Mouse (Mus musculus) left cerebral cortex, adult 9 months (tissue): ENCODE data around the gene Rc3h1.
"Not testable (repeated sequence)": the region's sequence is repeated elsewhere in the genome, so short reads cannot be mapped to it uniquely, and the experiment has no call there.

ENCODE experiments used
- DNase-seq, 2 experiments: peaks; one replicate each; pipeline ENCODE4 v3.0.0; 2022; ENCODE audit warnings: low spot score in 2 of 2

The Rc3h1 gene

GRCm38 (mm10) chr1:160906057-160906557 lies at the start of gene Rc3h1:
Gene Rc3h1, plus strand, starts transcription at chr1:160906418.
- peak; percentile 86 to 97 for DNase-seq

- DNase-seq: no peak
Observed at GRCm38 (mm10) chr1:160858132-160858531, 48.1 kb upstream of the Rc3h1 start.

GRCm38 (mm10) chr1:160859874-160860273 lies 46.3 kb upstream of the Rc3h1 start:
- DNase-seq: not testable (repeated sequence)

GRCm38 (mm10) chr1:160861142-160861541 lies 45.1 kb upstream of the Rc3h1 start:
- DNase-seq: no peak

GRCm38 (mm10) chr1:160861632-160862031 lies 44.6 kb upstream of the Rc3h1 start:
- DNase-seq: no peak

GRCm38 (mm10) chr1:160863027-160863426 lies 43.2 kb upstream of the Rc3h1 start:
- peak in 1 of 2 experiments; percentile 42 for DNase-seq

- no peak for DNase-seq
Observed at GRCm38 (mm10) chr1:160874757-160875156, 31.5 kb upstream of the Rc3h1 start.

- DNase-seq: no peak
Observed at GRCm38 (mm10) chr1:160876968-160877367, 29.2 kb upstream of the Rc3h1 start.

- DNase-seq: no peak
Observed at GRCm38 (mm10) chr1:160878485-160878884, 27.7 kb upstream of the Rc3h1 start.

- DNase-seq: not testable (repeated sequence)
Observed at GRCm38 (mm10) chr1:160881378-160881777, 24.8 kb upstream of the Rc3h1 start.

- DNase-seq: no peak
Observed at GRCm38 (mm10) chr1:160881968-160882367, 24.2 kb upstream of the Rc3h1 start.

- DNase-seq: no peak
Observed at GRCm38 (mm10) chr1:160884273-160884672, 21.9 kb upstream of the Rc3h1 start.

- no peak for DNase-seq
Observed at GRCm38 (mm10) chr1:160884993-160885392, 21.2 kb upstream of the Rc3h1 start.

GRCm38 (mm10) chr1:160899701-160900100 lies 6.5 kb upstream of the Rc3h1 start:
- no peak for DNase-seq

- no peak for DNase-seq
Observed at GRCm38 (mm10) chr1:160904047-160904446, 2.2 kb upstream of the Rc3h1 start.

GRCm38 (mm10) chr1:160906558-160907481 lies 602 bp downstream of the Rc3h1 start:
- DNase-seq: peak in 1 of 2 experiments; percentile 26

- DNase-seq: no peak
Observed at GRCm38 (mm10) chr1:160910176-160910575, 4.0 kb downstream of the Rc3h1 start.

- no peak for DNase-seq
Observed at GRCm38 (mm10) chr1:160910812-160911211, 4.6 kb downstream of the Rc3h1 start.

- no peak for DNase-seq
Observed at GRCm38 (mm10) chr1:160919383-160919782, 13.2 kb downstream of the Rc3h1 start.

- DNase-seq: no peak
Observed at GRCm38 (mm10) chr1:160921938-160922337, 15.7 kb downstream of the Rc3h1 start.

- DNase-seq: no peak
Observed at GRCm38 (mm10) chr1:160931320-160931719, 25.1 kb downstream of the Rc3h1 start.

GRCm38 (mm10) chr1:160933896-160934482 lies 27.8 kb downstream of the Rc3h1 start:
- DNase-seq: peak in 1 of 2 experiments; percentile 20

GRCm38 (mm10) chr1:160935551-160935950 lies 29.3 kb downstream of the Rc3h1 start:
- DNase-seq: no peak
